15 mouse cellular contexts compared by ENCODE assay signal in genomic region chr14:117304723-117305010, GRCm38 (mm10).
"Had no signal": no experiment of that assay in that cellular context is flagged by ENCODE, and none has a peak within 500 bp of the region (broad histone marks: within the 10 kb centered on the region; RNA-seq: fewer than 3 reads in every experiment).

No protein-coding gene starts in this region.

- H3K36me3 ChIP-seq: limb, embryonic 12.5 days; limb, embryonic 15.5 days had no signal

- H3K27me3 ChIP-seq: limb, embryonic 12.5 days; limb, embryonic 15.5 days had no signal

- H3K4me1 ChIP-seq: limb, embryonic 12.5 days; limb, embryonic 15.5 days had no signal

- H3K4me3 ChIP-seq: limb, embryonic 12.5 days; limb, embryonic 15.5 days had no signal

- H3K9ac ChIP-seq: limb, embryonic 12.5 days; limb, embryonic 15.5 days; liver, embryonic 14.5 days; liver, postnatal 0 days; lung, embryonic 14.5 days had no signal

- ATAC-seq: liver, postnatal 0 days; lung, postnatal 0 days had no signal

- H3K9me3 ChIP-seq: limb, embryonic 12.5 days; limb, embryonic 15.5 days had no signal

- H3K27ac ChIP-seq: limb, embryonic 12.5 days; limb, embryonic 15.5 days; liver, embryonic 14.5 days; macrophage had no signal

- DNase-seq: kidney, adult 11 months; kidney, adult 8-10 months; kidney, postnatal 14 days; kidney, postnatal 4 days; left cerebral cortex, postnatal 4 days; liver, postnatal 0 days; lung, embryonic 14.5 days; thymus, adult 18-20 months; thymus, postnatal 36 days had no signal

- H3K4me2 ChIP-seq: limb, embryonic 12.5 days; limb, embryonic 15.5 days; liver, embryonic 11.5 days; lung, embryonic 14.5 days had no signal
